Mouse (Mus musculus) layer of hippocampus, postnatal 36 days (tissue): ENCODE measurements around the gene 4930522H14Rik. TPM values are rescaled to one million over a fixed set of nuclear protein-coding genes. Genes with fewer than 3 reads are reported as not detected.

Experiments
- DNase-seq, 2 experiments: peaks; one replicate each; pipeline ENCODE4 v3.0.0; 2022
- total RNA-seq, 2 experiments: library from RNA; stranded (reverse); gene quantifications; 2 replicates each; pipeline ENCODE4 v1.2.3; 2021

The 4930522H14Rik gene
- total RNA-seq, result not detected

DNA sequence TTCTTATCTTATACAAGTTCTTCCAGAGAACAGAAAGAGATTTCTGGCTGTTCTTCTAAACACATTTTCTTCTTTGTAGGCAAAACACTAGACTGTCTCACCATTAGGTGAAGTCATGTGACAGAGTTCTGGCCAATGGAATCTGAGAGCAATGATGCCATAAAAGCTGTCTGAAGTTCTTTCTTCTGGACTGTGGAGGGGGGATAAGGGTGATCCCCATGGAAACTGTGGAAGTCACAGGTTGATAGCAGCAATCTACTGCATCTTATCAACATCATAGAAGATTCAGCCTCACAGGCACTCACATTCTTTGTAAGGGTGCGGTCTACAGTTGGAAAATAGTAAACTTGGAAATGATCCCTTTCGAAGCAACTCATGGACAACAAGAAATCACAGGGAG is at the start of gene 4930522H14Rik:
TSS of gene 4930522H14Rik (minus strand) at position 187 of the 400 bp plus-strand sequence.
- DNase-seq, result no peak

DNA sequence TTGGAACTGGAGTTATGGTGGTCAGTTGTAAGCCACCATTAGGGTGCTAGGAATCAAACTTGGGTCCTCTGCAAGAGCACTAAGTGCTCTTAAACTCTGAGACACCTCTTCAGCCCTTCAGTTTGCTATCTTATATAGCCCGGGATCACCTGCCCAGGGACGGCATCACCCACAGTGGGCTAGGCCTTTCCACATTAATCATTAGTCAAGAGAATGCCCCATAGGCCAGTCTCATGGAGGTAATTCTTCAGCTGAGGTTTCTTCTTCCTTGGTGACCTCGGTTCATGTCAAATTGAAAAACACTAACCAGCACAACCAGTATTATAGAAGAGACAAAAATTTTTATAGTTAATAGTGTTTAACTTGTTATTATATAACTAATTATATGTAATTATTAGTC is 47.3 kb upstream of the 4930522H14Rik start:
- DNase-seq, result no peak

DNA sequence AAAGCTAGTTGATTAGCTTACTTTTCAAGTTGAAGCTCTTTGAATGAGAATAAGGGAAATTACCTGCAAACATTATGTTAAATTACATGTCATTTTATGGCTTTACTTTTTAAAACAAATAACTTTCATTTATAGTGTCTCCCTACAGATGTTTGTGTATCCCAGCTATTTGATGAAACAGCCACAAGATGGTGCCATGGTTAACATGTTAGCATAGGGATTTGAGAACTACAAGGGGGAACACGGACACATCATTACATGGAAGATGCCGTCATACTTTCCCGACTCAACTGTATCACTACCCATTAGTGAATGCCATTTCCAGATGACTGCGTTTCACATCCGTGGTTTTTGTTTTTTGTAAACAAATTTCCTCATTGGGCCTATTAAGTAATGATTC is 45.8 kb upstream of the 4930522H14Rik start:
- DNase-seq, result no peak

GRCm38 (mm10) chr4:109574845-109575244 is 43.7 kb upstream of the 4930522H14Rik start:
- no peak for DNase-seq

- DNase-seq, result no peak
Measured at GRCm38 (mm10) chr4:109574331-109574730, 43.2 kb upstream of the 4930522H14Rik start.

DNA sequence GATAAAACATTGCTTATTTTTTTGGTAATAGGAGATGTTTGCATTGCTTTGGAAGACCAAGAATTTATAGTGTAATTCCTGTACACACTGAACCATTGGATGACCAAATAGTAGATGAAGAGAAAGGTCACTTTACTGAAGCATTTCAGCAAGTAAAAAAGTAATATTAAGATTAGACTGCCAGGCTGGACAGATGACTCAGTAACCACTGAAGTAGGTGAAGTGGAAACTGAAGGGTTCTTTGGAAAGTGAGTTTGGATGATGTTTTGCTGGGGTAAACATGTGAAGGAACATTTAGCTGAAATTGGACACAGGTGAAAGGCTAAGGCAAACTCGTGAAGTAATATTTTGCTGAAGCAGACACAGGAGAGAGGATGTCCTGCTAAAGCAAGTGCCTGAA is 41.5 kb upstream of the 4930522H14Rik start:
- DNase-seq, result no peak

- no peak for DNase-seq
Measured at GRCm38 (mm10) chr4:109569421-109569820, 38.3 kb upstream of the 4930522H14Rik start.

- no peak for DNase-seq
Measured at GRCm38 (mm10) chr4:109568959-109569358, 37.9 kb upstream of the 4930522H14Rik start.

GRCm38 (mm10) chr4:109564711-109565110 is 33.6 kb upstream of the 4930522H14Rik start:
- DNase-seq, result no peak

DNA sequence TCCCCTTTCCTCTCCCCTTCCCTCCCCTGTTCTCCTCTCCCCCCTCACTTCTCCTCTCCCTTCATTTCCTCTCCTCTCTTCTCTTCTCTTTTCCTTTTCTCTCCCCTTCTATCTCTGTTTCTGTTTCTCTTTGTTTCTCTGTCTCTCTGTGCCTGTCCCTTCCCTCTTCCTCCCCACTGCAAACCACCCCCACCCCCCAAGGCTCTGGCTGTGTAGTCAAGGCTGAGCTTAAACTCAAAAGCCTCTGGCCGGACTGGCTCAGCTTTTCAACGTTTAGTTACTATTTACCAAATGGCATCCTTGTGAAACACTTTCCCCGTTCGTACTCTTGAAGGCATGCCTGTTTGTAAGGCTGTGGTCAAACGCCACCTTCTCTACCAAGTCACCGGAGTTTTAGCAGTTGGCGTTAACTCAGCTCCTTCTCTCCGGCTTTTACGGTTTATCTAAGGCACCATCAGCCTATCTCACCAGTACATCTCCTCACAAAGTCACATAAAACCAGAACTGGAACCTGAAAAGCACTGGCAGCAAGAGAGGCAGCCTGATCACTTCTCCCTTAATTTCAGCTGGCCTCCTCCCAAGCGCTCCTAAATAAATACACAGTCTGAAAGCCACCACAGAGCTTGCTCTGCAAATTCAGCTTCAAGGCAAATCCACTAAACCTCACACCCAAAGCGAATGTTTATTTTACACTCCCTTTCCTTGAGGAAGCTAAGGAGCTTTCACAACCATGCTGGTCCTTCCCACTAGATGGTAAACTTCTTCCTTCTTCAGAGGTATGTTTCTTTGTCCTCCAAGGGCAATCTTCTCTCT is 19.4 kb upstream of the 4930522H14Rik start:
- DNase-seq, result peak; percentile 2 to 9

- no peak for DNase-seq
Measured at GRCm38 (mm10) chr4:109547306-109547705, 16.2 kb upstream of the 4930522H14Rik start.

GRCm38 (mm10) chr4:109546538-109546937 is 15.4 kb upstream of the 4930522H14Rik start:
- no peak for DNase-seq

- DNase-seq, result no peak
Measured at GRCm38 (mm10) chr4:109530245-109530816, 766 bp downstream of the 4930522H14Rik start.

- DNase-seq, result peak; percentile 23 to 26
Measured at GRCm38 (mm10) chr4:109504885-109505284, 26.2 kb downstream of the 4930522H14Rik start.

- no peak for DNase-seq
Measured at GRCm38 (mm10) chr4:109498476-109498875, 32.6 kb downstream of the 4930522H14Rik start.

DNA sequence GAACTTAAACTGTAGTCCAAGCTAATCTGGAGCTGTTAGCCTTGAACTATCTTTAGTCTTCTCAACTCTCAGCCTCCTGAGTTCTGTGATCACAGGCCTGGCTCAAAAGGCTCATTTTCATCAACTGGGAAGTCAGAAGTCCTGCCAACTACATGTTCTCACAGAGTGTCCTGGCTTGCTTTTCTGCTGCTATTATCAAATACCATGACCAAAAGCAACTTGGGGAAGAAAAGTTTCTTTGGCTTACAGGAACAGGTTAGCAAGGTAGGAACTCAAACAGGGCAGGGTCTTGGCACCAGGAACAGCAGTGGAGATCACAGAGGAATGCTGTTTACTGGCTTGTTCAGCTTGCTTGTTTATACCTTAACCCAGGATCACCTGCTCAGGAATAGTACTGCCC is 37.5 kb downstream of the 4930522H14Rik start:
- no peak for DNase-seq

DNA sequence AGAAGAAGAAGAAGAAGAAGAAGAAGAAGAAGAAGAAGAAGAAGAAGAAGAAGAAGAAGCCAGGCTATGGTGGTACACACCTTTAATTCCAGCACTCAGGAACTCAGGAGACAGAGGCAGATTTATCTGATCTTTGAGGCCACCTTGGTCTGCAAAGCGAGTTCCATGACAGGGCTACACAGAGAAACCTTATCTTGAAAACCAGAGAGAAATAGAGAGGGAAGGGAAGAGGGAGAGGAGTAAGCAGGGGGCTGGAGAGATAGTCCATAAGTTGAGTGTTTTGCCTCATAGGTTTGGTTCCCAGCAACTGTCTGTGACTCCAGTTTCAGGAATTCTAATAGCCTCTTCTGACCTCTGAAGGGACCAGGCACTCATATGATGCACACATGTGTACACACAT is 42.3 kb downstream of the 4930522H14Rik start:
- no peak for DNase-seq

DNA sequence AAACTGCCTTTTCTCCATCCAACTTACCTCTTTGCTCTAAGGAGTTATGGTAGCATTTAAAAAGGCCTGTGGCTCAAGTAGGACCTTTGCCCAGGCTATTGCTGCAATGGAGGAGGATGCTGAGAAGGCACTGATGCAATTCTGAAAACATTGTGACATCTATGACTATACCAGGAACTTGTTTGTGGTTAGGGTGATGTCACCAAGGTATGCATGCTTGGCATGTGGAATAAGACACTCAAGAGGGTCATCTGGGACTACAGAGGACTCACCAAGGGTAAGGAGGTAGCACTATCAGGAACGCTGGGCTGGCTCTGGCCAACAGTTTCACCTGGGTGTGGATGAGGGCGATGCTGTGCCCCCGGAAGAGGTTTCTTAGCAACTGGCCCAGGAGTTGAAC is 46.5 kb downstream of the 4930522H14Rik start, which contains the start of gene Rnf11:
TSS of gene Rnf11 (minus strand) at position 108 of the 400 bp plus-strand sequence.
- DNase-seq, result no peak

DNA sequence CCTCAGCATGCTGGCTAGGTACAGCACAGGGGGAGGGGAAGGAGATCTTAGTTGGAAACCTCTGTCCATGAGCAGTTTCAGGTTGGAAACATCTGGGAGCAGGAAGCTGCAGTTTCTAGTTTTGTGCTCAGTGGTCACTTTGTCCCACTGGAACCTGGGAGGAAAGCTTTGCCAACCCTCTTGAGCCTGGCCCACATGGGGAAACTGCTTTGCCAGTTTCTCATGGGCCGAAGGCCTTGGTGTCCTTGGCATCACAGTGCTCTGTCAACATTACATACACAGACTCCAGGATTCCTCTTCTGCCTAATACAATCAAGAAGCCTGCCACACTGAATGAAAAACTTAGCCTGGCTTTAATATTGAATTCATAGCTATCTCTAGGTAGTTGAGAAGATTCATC is 48.4 kb downstream of the 4930522H14Rik start:
- no peak for DNase-seq

DNA sequence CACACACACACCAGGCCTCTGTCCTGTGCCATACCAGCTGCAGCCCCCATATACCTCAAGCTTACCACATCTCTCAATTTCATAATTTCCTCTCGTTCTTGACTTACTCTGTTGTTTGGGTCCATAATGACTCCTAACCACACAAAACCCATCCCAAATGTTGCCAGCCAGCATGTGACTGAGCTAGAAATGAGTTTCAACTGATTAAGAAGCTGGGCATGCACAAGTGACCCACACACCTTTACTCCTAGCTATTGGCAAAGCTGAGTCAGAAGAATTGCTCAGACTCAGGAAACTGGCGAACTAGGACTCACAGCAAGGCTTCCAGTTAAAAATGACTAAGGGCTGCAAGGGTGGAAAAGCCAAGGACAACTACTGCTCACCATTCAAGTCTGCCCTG is 49.7 kb downstream of the 4930522H14Rik start:
- DNase-seq, result no peak

GRCm38 (mm10) chr4:109477454-109477853 is 53.6 kb downstream of the 4930522H14Rik start:
- DNase-seq, result no peak

- peak; percentile 87 to 89 for DNase-seq
Measured at GRCm38 (mm10) chr4:109476554-109477014, 54.5 kb downstream of the 4930522H14Rik start.
